ENCODE assay signal across 11 mouse cellular contexts in genomic region chr5:102729476-102729875, GRCm38 (mm10).
DNase-seq lines count a peak whose midpoint lies in the region; ATAC-seq and TF ChIP-seq lines count a peak whose summit lies in the region.
"Had no signal": no experiment of that assay in that cellular context is flagged by ENCODE, and none has a peak within 500 bp of the region (broad histone marks: within the 10 kb centered on the region; RNA-seq: fewer than 3 reads in every experiment).

No protein-coding gene starts in this region.

- peak; percentile 70 for DNase-seq in lung, embryonic 14.5 days
- no peak for DNase-seq in lung, adult 2 months
- peak; percentile 71 for DNase-seq in lung, postnatal 10 days
- no peak for DNase-seq in adrenal gland, postnatal 10 days
- DNase-seq: cerebellum, adult 8-10 months; embryo, embryonic 11 days; layer of hippocampus, adult 9-11 months had no signal

- H3K27ac ChIP-seq in lung, embryonic 14.5 days (ENCODE audit: low read depth): peak overlapping the region; percentile 80
- peak overlapping the region; percentile 89 for H3K27ac ChIP-seq in kidney, embryonic 15.5 days
- H3K27ac ChIP-seq in hindbrain, embryonic 12.5 days: no peak overlapping the region
- H3K27ac ChIP-seq: liver, embryonic 12.5 days had no signal

- H3K9me3 ChIP-seq in lung, embryonic 14.5 days (ENCODE audit: low read depth, low read length): no peaks in the 10 kb centered on the region
- no peaks in the 10 kb centered on the region for H3K9me3 ChIP-seq in kidney, embryonic 15.5 days (replicated peaks)
- H3K9me3 ChIP-seq in hindbrain, embryonic 12.5 days (replicated peaks): no peaks in the 10 kb centered on the region
- H3K9me3 ChIP-seq: liver, embryonic 12.5 days had no signal

- no peak overlapping the region for H3K4me2 ChIP-seq in lung, embryonic 14.5 days
- H3K4me2 ChIP-seq in kidney, embryonic 15.5 days: no peak overlapping the region
- H3K4me2 ChIP-seq in hindbrain, embryonic 12.5 days (replicated peaks): no peak overlapping the region
- H3K4me2 ChIP-seq: liver, embryonic 12.5 days had no signal

- no peak for TF ChIP-seq POLR2A in lung, adult 2 months (IDR thresholded peaks at IDR 0.05; ENCODE audit: borderline replicate concordance, extremely low read depth, low read depth, low read length)

- H3K27me3 ChIP-seq in lung, embryonic 14.5 days (ENCODE audit: insufficient read depth, low read length): no peaks in the 10 kb centered on the region
- H3K27me3 ChIP-seq in kidney, embryonic 15.5 days: no peaks in the 10 kb centered on the region
- no peaks in the 10 kb centered on the region for H3K27me3 ChIP-seq in hindbrain, embryonic 12.5 days
- H3K27me3 ChIP-seq: liver, embryonic 12.5 days had no signal

- no peaks in the 10 kb centered on the region for H3K36me3 ChIP-seq in lung, embryonic 14.5 days (ENCODE audit: insufficient read depth)
- no peaks in the 10 kb centered on the region for H3K36me3 ChIP-seq in kidney, embryonic 15.5 days
- no peaks in the 10 kb centered on the region for H3K36me3 ChIP-seq in hindbrain, embryonic 12.5 days
- H3K36me3 ChIP-seq: liver, embryonic 12.5 days had no signal

- H3K4me1 ChIP-seq in lung, embryonic 14.5 days (ENCODE audit: insufficient read depth): peaks cover 14% of the 10 kb centered on the region; the same call in 1 of the 2 replicates
- peaks cover 2% of the 10 kb centered on the region; the same call in 1 of the 2 replicates for H3K4me1 ChIP-seq in lung, adult 2 months (ENCODE audit: control insufficient read depth, insufficient read depth, low read length)
- H3K4me1 ChIP-seq in kidney, embryonic 15.5 days: peaks cover 25% of the 10 kb centered on the region
- H3K4me1 ChIP-seq in hindbrain, embryonic 12.5 days: no peaks in the 10 kb centered on the region
- H3K4me1 ChIP-seq: liver, embryonic 12.5 days had no signal

- no peak overlapping the region for H3K4me3 ChIP-seq in lung, embryonic 14.5 days (ENCODE audit: low read depth, low read length)
- H3K4me3 ChIP-seq in lung, adult 2 months (replicated peaks; ENCODE audit: extremely low read depth, low read depth, low read length): no peak overlapping the region
- H3K4me3 ChIP-seq in kidney, embryonic 15.5 days (replicated peaks): no peak overlapping the region
- no peak overlapping the region for H3K4me3 ChIP-seq in hindbrain, embryonic 12.5 days
- H3K4me3 ChIP-seq: liver, embryonic 12.5 days had no signal

- TF ChIP-seq CTCF in lung, embryonic 14.5 days (IDR thresholded peaks at IDR 0.05; ENCODE audit: low read depth): no peak
- no peak for TF ChIP-seq CTCF in lung, adult 2 months (IDR thresholded peaks at IDR 0.05; ENCODE audit: insufficient read depth, low read length)

- H3K9ac ChIP-seq in lung, embryonic 14.5 days: no peak overlapping the region
- no peak overlapping the region for H3K9ac ChIP-seq in kidney, embryonic 15.5 days
- H3K9ac ChIP-seq in hindbrain, embryonic 12.5 days: no peak overlapping the region
- H3K9ac ChIP-seq: liver, embryonic 12.5 days had no signal

- ATAC-seq in lung, embryonic 14.5 days (ENCODE audit: insufficient read depth): peak; percentile 28; the same call in 1 of the 2 replicates
- ATAC-seq in kidney, embryonic 15.5 days (replicated peaks; ENCODE audit: low FRiP score): peak; percentile 81
- ATAC-seq in hindbrain, embryonic 12.5 days (ENCODE audit: low FRiP score): no peak
- ATAC-seq in megakaryocyte, adult 5-6 weeks (ENCODE audit: poor library complexity, severe bottlenecking): no peak
- ATAC-seq: liver, embryonic 12.5 days had no signal

- WGBS in lung, embryonic 14.5 days: 30% methylated on average over 3 of the region's 3 CpGs
- WGBS in lung, adult 2 months: 42% methylated on average over 3 of the region's 3 CpGs
- 36% methylated on average over 3 of the region's 3 CpGs for WGBS in kidney, embryonic 15.5 days
- WGBS in hindbrain, embryonic 12.5 days: 82% methylated on average over 3 of the region's 3 CpGs

Comparison
In these comparisons a context has a peak if more than half of its experiments do, and no peak if none do; other contexts are left out.
1. DNase-seq: peak in lung, embryonic 14.5 days (single experiment) and lung, postnatal 10 days (single experiment); none in lung, adult 2 months (single experiment) and adrenal gland, postnatal 10 days (single experiment).
2. ATAC-seq: peak in lung, embryonic 14.5 days (single experiment) and kidney, embryonic 15.5 days (single experiment); none in hindbrain, embryonic 12.5 days (single experiment) and megakaryocyte, adult 5-6 weeks (single experiment).